Mouse (Mus musculus): ENCODE measurements at regions not wholly inside any gene's neighbourhood (a gene's known extent, or its start where the extent isn't known, plus 50 kb on each side); places are given as distances from the start of the nearest gene placed in this dataset.

DNA sequence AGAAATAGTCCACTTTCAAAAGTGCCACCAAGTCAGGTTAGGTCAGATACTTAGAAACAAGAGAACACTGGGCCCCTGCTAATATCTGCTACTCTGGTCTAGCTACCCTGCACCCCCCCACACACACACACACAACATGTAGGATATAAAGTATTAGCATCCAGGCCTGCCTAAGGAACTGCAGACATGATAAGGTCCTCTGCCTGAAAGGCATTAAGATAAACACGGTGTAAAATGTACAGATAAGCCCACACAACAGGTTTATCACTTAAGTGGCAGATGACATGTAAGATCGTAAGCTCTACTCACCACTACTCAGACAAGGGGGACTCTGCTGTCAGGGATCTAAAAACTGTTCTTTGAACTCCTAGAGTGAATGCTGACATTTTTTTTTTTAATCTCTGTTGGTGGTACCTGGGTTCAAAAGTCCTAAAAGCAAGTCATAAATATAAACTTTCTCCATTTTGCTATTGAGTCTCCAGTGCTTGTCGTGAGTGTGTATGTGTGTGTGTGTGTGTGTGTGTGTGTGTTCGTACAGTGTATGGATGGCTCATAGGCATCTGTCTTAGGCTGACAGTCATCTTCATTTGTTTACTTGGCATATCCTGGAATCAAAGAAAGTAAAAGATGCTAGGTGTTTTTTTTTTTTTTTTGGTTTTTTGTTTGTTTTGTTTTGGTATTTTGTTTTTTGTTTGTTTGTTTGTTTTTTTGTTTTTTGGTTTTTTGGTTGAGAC lies 52.2 kb downstream of the Gm9817 start:
- Histone ChIP-seq H3K4me2 (peak overlapping the region; percentile 12; the same call in 1 of the 2 replicates), H3K27me3 (replicated peaks; ENCODE audit: control insufficient read depth, insufficient read depth, low read length) (no peaks in the 10 kb centered on the region; the same call in 1 of the 2 replicates), H3K27ac (ENCODE audit: low read depth, low read length) (no peak overlapping the region), H3K36me3 (ENCODE audit: control insufficient read depth, insufficient read depth, low read length) (no peaks in the 10 kb centered on the region), H3K9ac (ENCODE audit: low read depth, low read length) (no peak overlapping the region), H3K4me1 (replicated peaks; ENCODE audit: control insufficient read depth, insufficient read depth, low read length) (peaks cover 5% of the 10 kb centered on the region; the same call in 1 of the 2 replicates), H3K9me3 (ENCODE audit: control insufficient read depth, low read length) (no peaks in the 10 kb centered on the region), H3K4me3 (ENCODE audit: low read depth, low read length) (no peak overlapping the region)
- 37% methylated on average over 4 of the region's 4 CpGs for WGBS
- DNase-seq (ENCODE audit: low spot score) (no peak), ATAC-seq (replicated peaks; ENCODE audit: low FRiP score) (peak; percentile 100)

GRCm38 (mm10) chr13:45140616-45141015 lies 62.1 kb downstream of the Gm9817 start:
- Histone ChIP-seq H3K27ac (ENCODE audit: low read depth, low read length) (no peak overlapping the region), H3K9ac (ENCODE audit: low read depth, low read length) (no peak overlapping the region), H3K9me3 (ENCODE audit: control insufficient read depth, low read length) (no peaks in the 10 kb centered on the region), H3K36me3 (ENCODE audit: control insufficient read depth, insufficient read depth, low read length) (no peaks in the 10 kb centered on the region), H3K4me1 (replicated peaks; ENCODE audit: control insufficient read depth, insufficient read depth, low read length) (no peaks in the 10 kb centered on the region; the same call in 1 of the 2 replicates), H3K27me3 (replicated peaks; ENCODE audit: control insufficient read depth, insufficient read depth, low read length) (no peaks in the 10 kb centered on the region), H3K4me3 (ENCODE audit: low read depth, low read length) (no peak overlapping the region), H3K4me2 (no peak overlapping the region)
- WGBS: 43% methylated on average over 2 of the region's 2 CpGs
- DNase-seq (ENCODE audit: low spot score): no peak
- peak; percentile 65 for ATAC-seq (replicated peaks; ENCODE audit: low FRiP score)

- no peak overlapping the region for H3K4me3 ChIP-seq (ENCODE audit: low read depth, low read length)
- 50% methylated on average over 6 of the region's 6 CpGs for WGBS
- H3K27ac ChIP-seq (ENCODE audit: low read depth, low read length): no peak overlapping the region
- ATAC-seq (replicated peaks; ENCODE audit: low FRiP score) (no peak), DNase-seq (ENCODE audit: low spot score) (no peak)
- H3K9ac ChIP-seq (ENCODE audit: low read depth, low read length): no peak overlapping the region
- H3K36me3 ChIP-seq (ENCODE audit: control insufficient read depth, insufficient read depth, low read length): no peaks in the 10 kb centered on the region
- H3K27me3 ChIP-seq (replicated peaks; ENCODE audit: control insufficient read depth, insufficient read depth, low read length): 0 out of 2 replicates have a peak, but pooled peaks cover 5% of the 10 kb centered on the region
- H3K4me1 ChIP-seq (replicated peaks; ENCODE audit: control insufficient read depth, insufficient read depth, low read length): no peaks in the 10 kb centered on the region; the same call in 1 of the 2 replicates
- no peak overlapping the region for H3K4me2 ChIP-seq
- H3K9me3 ChIP-seq (ENCODE audit: control insufficient read depth, low read length): no peaks in the 10 kb centered on the region
Measured at GRCm38 (mm10) chr13:45145129-45145528, 66.6 kb downstream of the Gm9817 start.

- H3K27ac ChIP-seq (ENCODE audit: low read depth, low read length): no peak overlapping the region
- no peak for ATAC-seq (replicated peaks; ENCODE audit: low FRiP score)
Measured at GRCm38 (mm10) chr13:45156223-45156622, 77.7 kb downstream of the Gm9817 start.

GRCm38 (mm10) chr13:45156982-45157381 lies 78.5 kb downstream of the Gm9817 start:
- peaks cover 10% of the 10 kb centered on the region; the same call in 1 of the 2 replicates for H3K27me3 ChIP-seq (replicated peaks; ENCODE audit: control insufficient read depth, insufficient read depth, low read length)
- no peak overlapping the region for H3K9ac ChIP-seq (ENCODE audit: low read depth, low read length)
- ATAC-seq (replicated peaks; ENCODE audit: low FRiP score) (no peak), DNase-seq (ENCODE audit: low spot score) (no peak)
- H3K27ac ChIP-seq (ENCODE audit: low read depth, low read length): no peak overlapping the region
- no peaks in the 10 kb centered on the region for H3K36me3 ChIP-seq (ENCODE audit: control insufficient read depth, insufficient read depth, low read length)
- H3K9me3 ChIP-seq (ENCODE audit: control insufficient read depth, low read length): no peaks in the 10 kb centered on the region
- no peak overlapping the region for H3K4me2 ChIP-seq
- WGBS: 65% methylated on average over 2 of the region's 2 CpGs
- H3K4me1 ChIP-seq (replicated peaks; ENCODE audit: control insufficient read depth, insufficient read depth, low read length): no peaks in the 10 kb centered on the region
- no peak overlapping the region for H3K4me3 ChIP-seq (ENCODE audit: low read depth, low read length)

More at GRCm38 (mm10) chr13:45156223-45156622, 77.7 kb downstream of the Gm9817 start:
- no peak overlapping the region for H3K4me2 ChIP-seq
- no peak overlapping the region for H3K4me3 ChIP-seq (ENCODE audit: low read depth, low read length)
- no peak overlapping the region for H3K9ac ChIP-seq (ENCODE audit: low read depth, low read length)
- peaks cover 10% of the 10 kb centered on the region; the same call in 1 of the 2 replicates for H3K27me3 ChIP-seq (replicated peaks; ENCODE audit: control insufficient read depth, insufficient read depth, low read length)
- H3K36me3 ChIP-seq (ENCODE audit: control insufficient read depth, insufficient read depth, low read length): no peaks in the 10 kb centered on the region
- no peak for DNase-seq (ENCODE audit: low spot score)
- no peaks in the 10 kb centered on the region for H3K4me1 ChIP-seq (replicated peaks; ENCODE audit: control insufficient read depth, insufficient read depth, low read length)
- no peaks in the 10 kb centered on the region for H3K9me3 ChIP-seq (ENCODE audit: control insufficient read depth, low read length)
- 63% methylated on average over 3 of the region's 3 CpGs for WGBS

DNA sequence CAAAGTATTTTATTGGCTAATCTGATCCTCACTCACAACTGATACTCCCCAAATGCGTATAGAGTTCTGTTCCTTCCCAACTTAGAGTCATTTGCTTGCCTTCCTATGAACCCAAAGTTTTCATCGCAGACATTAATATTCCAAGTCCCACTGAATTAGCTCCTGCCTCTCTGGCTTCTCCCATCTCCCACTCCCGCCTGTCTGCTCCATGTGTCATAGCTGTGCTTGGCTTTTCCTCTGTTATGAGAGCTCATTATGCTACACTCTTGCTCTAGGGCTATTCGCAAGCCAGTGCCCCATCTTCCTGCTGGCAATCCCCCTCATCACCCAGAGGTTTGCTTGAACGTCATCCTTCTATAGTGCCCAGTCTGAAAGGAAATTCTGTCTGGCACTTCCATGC lies 81.8 kb downstream of the Gm9817 start:
- no peaks in the 10 kb centered on the region for H3K9me3 ChIP-seq (ENCODE audit: control insufficient read depth, low read length)
- H3K9ac ChIP-seq (ENCODE audit: low read depth, low read length): no peak overlapping the region
- H3K27me3 ChIP-seq (replicated peaks; ENCODE audit: control insufficient read depth, insufficient read depth, low read length): peaks cover 10% of the 10 kb centered on the region
- no peaks in the 10 kb centered on the region for H3K36me3 ChIP-seq (ENCODE audit: control insufficient read depth, insufficient read depth, low read length)
- no peak overlapping the region for H3K27ac ChIP-seq (ENCODE audit: low read depth, low read length)
- no peak for DNase-seq (ENCODE audit: low spot score)
- H3K4me2 ChIP-seq: no peak overlapping the region
- H3K4me1 ChIP-seq (replicated peaks; ENCODE audit: control insufficient read depth, insufficient read depth, low read length): no peaks in the 10 kb centered on the region
- no peak overlapping the region for H3K4me3 ChIP-seq (ENCODE audit: low read depth, low read length)
- no peak for ATAC-seq (replicated peaks; ENCODE audit: low FRiP score)
- WGBS: 86% methylated on average over 5 of the region's 5 CpGs

DNA sequence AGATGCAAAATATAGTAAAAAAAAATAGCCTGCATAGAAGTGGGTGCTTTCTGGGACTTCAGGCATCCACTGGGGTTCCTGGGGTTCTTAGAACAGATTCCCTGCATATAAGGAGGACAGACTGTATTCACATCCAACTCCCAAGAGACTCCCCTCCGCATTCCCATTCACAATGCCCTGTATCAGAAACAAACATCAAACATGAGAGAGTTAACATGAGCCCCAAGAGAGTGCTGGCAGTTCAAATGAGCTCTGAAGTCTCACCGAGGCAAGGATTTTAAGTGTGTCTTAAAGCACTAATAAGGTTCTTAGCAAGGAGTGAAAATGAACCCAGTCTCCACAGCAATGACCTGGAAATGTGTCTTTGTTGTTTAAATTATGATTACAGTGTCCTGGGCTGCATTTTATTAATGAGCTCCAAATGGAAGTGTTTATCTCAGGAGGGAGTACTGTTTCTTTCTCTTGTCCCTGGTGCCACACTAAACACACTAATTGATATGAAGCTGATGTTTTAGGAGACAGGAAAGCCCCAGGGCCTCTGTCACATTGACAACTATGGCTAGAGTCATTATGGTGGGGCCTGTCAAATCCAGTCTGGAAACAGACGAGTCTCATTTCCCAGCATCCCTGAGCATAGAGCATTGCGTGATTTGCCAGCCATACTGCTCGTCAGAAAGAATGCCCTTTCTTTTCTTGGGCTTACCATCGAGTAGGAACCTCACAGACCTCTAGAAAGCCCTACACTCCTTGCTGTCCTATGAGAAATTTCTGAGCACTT lies 85.7 kb downstream of the Gm9817 start:
- Histone ChIP-seq H3K36me3 (ENCODE audit: control insufficient read depth, insufficient read depth, low read length) (no peaks in the 10 kb centered on the region), H3K27me3 (replicated peaks; ENCODE audit: control insufficient read depth, insufficient read depth, low read length) (peaks cover 4% of the 10 kb centered on the region)

GRCm38 (mm10) chr13:45165159-45165558 lies 86.7 kb downstream of the Gm9817 start:
- DNase-seq (ENCODE audit: low spot score) (no peak), ATAC-seq (replicated peaks; ENCODE audit: low FRiP score) (no peak)
- H3K36me3 ChIP-seq (ENCODE audit: control insufficient read depth, insufficient read depth, low read length): no peaks in the 10 kb centered on the region
- WGBS: 79% methylated on average over 3 of the region's 3 CpGs
- H3K4me2 ChIP-seq: no peak overlapping the region
- H3K9me3 ChIP-seq (ENCODE audit: control insufficient read depth, low read length): no peaks in the 10 kb centered on the region
- H3K9ac ChIP-seq (ENCODE audit: low read depth, low read length): no peak overlapping the region
- H3K4me1 ChIP-seq (replicated peaks; ENCODE audit: control insufficient read depth, insufficient read depth, low read length): no peaks in the 10 kb centered on the region
- H3K27ac ChIP-seq (ENCODE audit: low read depth, low read length): no peak overlapping the region
- peaks cover 3% of the 10 kb centered on the region for H3K27me3 ChIP-seq (replicated peaks; ENCODE audit: control insufficient read depth, insufficient read depth, low read length)
- H3K4me3 ChIP-seq (ENCODE audit: low read depth, low read length): no peak overlapping the region

More for the DNA sequence above, 85.7 kb downstream of the Gm9817 start:
- H3K9me3 ChIP-seq (ENCODE audit: control insufficient read depth, low read length): no peaks in the 10 kb centered on the region
- no peak overlapping the region for H3K9ac ChIP-seq (ENCODE audit: low read depth, low read length)
- 64% methylated on average over 6 of the region's 6 CpGs for WGBS
- H3K4me3 ChIP-seq (ENCODE audit: low read depth, low read length): no peak overlapping the region
- no peaks in the 10 kb centered on the region for H3K4me1 ChIP-seq (replicated peaks; ENCODE audit: control insufficient read depth, insufficient read depth, low read length)
- H3K4me2 ChIP-seq: no peak overlapping the region
- DNase-seq (ENCODE audit: low spot score) (no peak), ATAC-seq (replicated peaks; ENCODE audit: low FRiP score) (no peak)
- no peak overlapping the region for H3K27ac ChIP-seq (ENCODE audit: low read depth, low read length)
